Mouse (Mus musculus) left cerebral cortex, adult 2 months (tissue): ENCODE measurements at regions not wholly inside any gene's neighbourhood (a gene's known extent, or its start where the extent isn't known, plus 50 kb on each side); places are given as distances from the start of the nearest gene placed in this dataset.

ENCODE experiments used
- DNase-seq, 2 experiments: peaks; one replicate each; pipeline ENCODE4 v3.0.0; 2021 to 2022; ENCODE audit warnings: low spot score in 2 of 2, mixed read lengths in 1 of 2; ENCODE audit errors: extremely low spot score in 1 of 2
- H3K27ac ChIP-seq: fragments of 200-600 bp; 2 replicates; pipeline ENCODE4 v1.8.1; 2022
- H3K4me3 ChIP-seq: fragments of 200-600 bp; 2 replicates; pipeline ENCODE4 v1.8.1; 2022
- CTCF ChIP-seq: fragments of 200-600 bp; IDR thresholded peaks from 2 replicates; pipeline ENCODE4 v1.8.1; 2022; ENCODE audit warnings: antibody characterized with exemption, mild to moderate bottlenecking, moderate library complexity
- intact Hi-C: fragments of 180-260 bp; cut with DNase I; formaldehyde crosslinking; loops from one replicate; pipeline ENCODE4 v1.15.1; 2025

DNA sequence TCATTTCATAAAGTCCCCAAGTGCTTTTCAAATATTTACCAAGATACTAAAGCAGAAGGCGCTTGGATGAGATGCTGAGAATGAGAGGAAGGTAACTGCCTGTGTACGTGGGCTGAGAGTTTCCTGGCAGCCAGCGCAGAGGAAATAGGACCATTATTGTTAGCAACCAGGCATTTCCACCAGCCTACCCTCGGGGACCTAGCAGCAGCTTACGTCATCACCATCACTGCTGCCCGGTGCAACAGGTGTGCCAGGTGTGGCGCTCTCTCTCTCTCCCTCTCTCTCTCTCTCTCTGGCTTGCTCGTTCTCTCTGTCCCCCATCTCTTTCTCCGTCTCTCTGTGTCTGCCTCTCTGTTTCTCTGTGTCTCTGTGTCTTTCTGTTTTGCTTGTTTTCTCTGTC lies 55.1 kb upstream of the Fam222a start:
- TF ChIP-seq CTCF: no peak
- intact Hi-C loops: no loop called here
- DNase-seq: peak in 1 of 2 experiments; percentile 19
- Histone ChIP-seq H3K4me3 (no peak overlapping the region), H3K27ac (no peak overlapping the region)

GRCm38 (mm10) chr5:114513911-114514457 lies 53.8 kb upstream of the Fam222a start:
- TF ChIP-seq CTCF: no peak
- Histone ChIP-seq H3K4me3 (no peak overlapping the region), H3K27ac (no peak overlapping the region)
- no peak for DNase-seq
- intact Hi-C loops: no loop called here

GRCm38 (mm10) chr5:114517010-114517409 lies 50.8 kb upstream of the Fam222a start:
- H3K4me3 ChIP-seq: no peak overlapping the region
- no peak for TF ChIP-seq CTCF

GRCm38 (mm10) chr5:114518012-114518411 lies 49.8 kb upstream of the Fam222a start:
- no peak for DNase-seq
- Histone ChIP-seq H3K27ac (no peak overlapping the region), H3K4me3 (no peak overlapping the region)
- intact Hi-C loops: no loop called here
- no peak for TF ChIP-seq CTCF

More at GRCm38 (mm10) chr5:114517010-114517409, 50.8 kb upstream of the Fam222a start:
- no peak for DNase-seq
- no peak overlapping the region for H3K27ac ChIP-seq
- intact Hi-C loops: no loop called here
